Comparison of ENCODE assay signal across 8 mouse cellular contexts in genomic region chr9:50616161-50616560, GRCm38 (mm10). TPM values are rescaled to one million over a fixed set of nuclear protein-coding genes. Genes with fewer than 3 reads are reported as not detected.
A peak's percentile ranks its signal among the peaks of the same experiment; 100 is the strongest.
DNase-seq lines count a peak whose midpoint lies in the region; ATAC-seq and TF ChIP-seq lines count a peak whose summit lies in the region.

No protein-coding gene starts in this region.

- H3K9ac ChIP-seq in heart, embryonic 12.5 days: peak overlapping the region; percentile 91
- H3K9ac ChIP-seq in ES-Bruce4 (ENCODE audit: low read depth, poor library complexity, severe bottlenecking): peak overlapping the region; percentile 92
- peak overlapping the region; percentile 93 for H3K9ac ChIP-seq in heart, embryonic 16.5 days (ENCODE audit: low read length)
- peak overlapping the region; percentile 99 for H3K9ac ChIP-seq in liver, postnatal 0 days (replicated peaks)

- intact Hi-C loops in heart, postnatal 14 days (cut with DNase I): loop anchor here (5.0 kb wide), 1 partner anchor 151 kb away; the partner anchor contains the start of gene Fdxacb1

- H3K36me3 ChIP-seq in heart, embryonic 12.5 days: peaks cover 37% of the 10 kb centered on the region
- peaks cover 35% of the 10 kb centered on the region for H3K36me3 ChIP-seq in ES-Bruce4 (ENCODE audit: control insufficient read depth, insufficient read depth, low read length, poor library complexity, severe bottlenecking)
- peaks cover 25% of the 10 kb centered on the region for H3K36me3 ChIP-seq in heart, embryonic 16.5 days (ENCODE audit: control insufficient read depth, insufficient read depth)
- peaks cover 34% of the 10 kb centered on the region for H3K36me3 ChIP-seq in liver, postnatal 0 days (replicated peaks; ENCODE audit: insufficient read depth, low read length)

- H3K9me3 ChIP-seq in heart, embryonic 12.5 days (replicated peaks): no peaks in the 10 kb centered on the region
- no peaks in the 10 kb centered on the region for H3K9me3 ChIP-seq in ES-Bruce4 (replicated peaks; ENCODE audit: control insufficient read depth, insufficient read depth, low read length, poor library complexity, severe bottlenecking)
- H3K9me3 ChIP-seq in heart, embryonic 16.5 days (replicated peaks; ENCODE audit: control insufficient read depth, low read length): no peaks in the 10 kb centered on the region
- no peaks in the 10 kb centered on the region for H3K9me3 ChIP-seq in liver, postnatal 0 days (ENCODE audit: low read length)

- WGBS in heart, embryonic 12.5 days: 38% methylated on average over 11 of the region's 11 CpGs
- 35% methylated on average over 11 of the region's 11 CpGs for WGBS in heart, embryonic 16.5 days
- 32% methylated on average over 11 of the region's 11 CpGs for WGBS in liver, postnatal 0 days (ENCODE audit: insufficient replicate concordance)

- no peak for ATAC-seq in heart, embryonic 12.5 days (ENCODE audit: insufficient number of reproducible peaks, low FRiP score)
- no peak for ATAC-seq in heart, embryonic 16.5 days (replicated peaks; ENCODE audit: extremely low read depth, insufficient read depth, low FRiP score)
- no peak for ATAC-seq in liver, postnatal 0 days

- TF ChIP-seq POLR2A in ES-Bruce4 (IDR thresholded peaks at IDR 0.05; ENCODE audit: insufficient read depth, low read length): no peak

- H3K4me1 ChIP-seq in heart, embryonic 12.5 days (replicated peaks): peaks cover 8% of the 10 kb centered on the region
- no peaks in the 10 kb centered on the region for H3K4me1 ChIP-seq in ES-Bruce4 (ENCODE audit: control insufficient read depth, insufficient read depth, low read length)
- H3K4me1 ChIP-seq in heart, embryonic 16.5 days (ENCODE audit: control insufficient read depth, insufficient read depth, low read length): peaks cover 8% of the 10 kb centered on the region
- peaks cover 11% of the 10 kb centered on the region for H3K4me1 ChIP-seq in liver, postnatal 0 days (ENCODE audit: insufficient read depth)

- no peak for DNase-seq in heart, postnatal 14 days
- DNase-seq in liver, postnatal 0 days: no peak
- DNase-seq in right cerebral cortex, postnatal 25 days: no peak
- DNase-seq in spleen, adult 18-20 months: no peak
- no peak for DNase-seq in cerebellum, postnatal 25 days

- no peak for TF ChIP-seq CTCF in ES-Bruce4 (IDR thresholded peaks at IDR 0.05; ENCODE audit: low read depth, low read length)
- no peak for TF ChIP-seq CTCF in liver, postnatal 0 days (IDR thresholded peaks at IDR 0.05; ENCODE audit: low read depth)

- peak overlapping the region; percentile 85 for H3K4me3 ChIP-seq in heart, embryonic 12.5 days
- peak overlapping the region; percentile 94 for H3K4me3 ChIP-seq in ES-Bruce4 (ENCODE audit: low read depth, low read length)
- peak overlapping the region; percentile 86 for H3K4me3 ChIP-seq in heart, embryonic 16.5 days (ENCODE audit: low read length)
- peak overlapping the region; percentile 99 for H3K4me3 ChIP-seq in liver, postnatal 0 days (ENCODE audit: low read depth, low read length)

- no peak for TF ChIP-seq EP300 in ES-Bruce4 (IDR thresholded peaks at IDR 0.05; ENCODE audit: insufficient read depth, low read depth, low read length)
- no peak for TF ChIP-seq EP300 in liver, postnatal 0 days (IDR thresholded peaks at IDR 0.05; ENCODE audit: low read depth)

- no peaks in the 10 kb centered on the region for H3K27me3 ChIP-seq in heart, embryonic 12.5 days (replicated peaks)
- no peaks in the 10 kb centered on the region for H3K27me3 ChIP-seq in ES-Bruce4 (ENCODE audit: control insufficient read depth, insufficient read depth, low read length, poor library complexity, severe bottlenecking)
- no peaks in the 10 kb centered on the region for H3K27me3 ChIP-seq in heart, embryonic 16.5 days (ENCODE audit: control insufficient read depth, insufficient read depth, low read length)
- H3K27me3 ChIP-seq in liver, postnatal 0 days (ENCODE audit: insufficient read depth, low read length): no peaks in the 10 kb centered on the region

- H3K4me2 ChIP-seq in heart, embryonic 12.5 days: peak overlapping the region; percentile 82
- H3K4me2 ChIP-seq in heart, embryonic 16.5 days (ENCODE audit: low read depth, low read length): peak overlapping the region; percentile 83
- peak overlapping the region; percentile 94 for H3K4me2 ChIP-seq in liver, postnatal 0 days (ENCODE audit: low read depth, low read length)

- peak overlapping the region; percentile 92; the same call in 1 of the 2 replicates for H3K27ac ChIP-seq in heart, embryonic 12.5 days (ENCODE audit: poor library complexity, severe bottlenecking)
- H3K27ac ChIP-seq in ES-Bruce4 (ENCODE audit: insufficient read depth, low read length): no peak overlapping the region
- no peak overlapping the region for H3K27ac ChIP-seq in heart, embryonic 16.5 days (ENCODE audit: low read length)
- H3K27ac ChIP-seq in liver, postnatal 0 days (ENCODE audit: low read depth): peak overlapping the region; percentile 99

RNA-seq across cellular contexts. Expression of gene Pih1d2, which starts 1.0 kb away (rescaled TPM):
- 2.5 and 3.0 TPM in 2 replicates for polyA plus RNA-seq in heart, embryonic 12.5 days (2016; fragmentation: Nextera tagmentation; extraction: Ambion mirVana)
- total RNA-seq in heart, postnatal 14 days (2021): under 1 TPM; 0.22 to 0.88 TPM
- polyA plus RNA-seq in ES-Bruce4 (2011; ENCODE audit: insufficient read depth, insufficient read length, low read depth, missing spikeins): 5.6 and 7.3 TPM in 2 replicates
- 1.9 and 3.1 TPM in 2 replicates for polyA plus RNA-seq in heart, embryonic 16.5 days (2015; fragmentation: Nextera tagmentation; extraction: Ambion mirVana)
- polyA plus RNA-seq in liver, postnatal 0 days (2015; fragmentation: Nextera tagmentation; extraction: Ambion mirVana): 0.51 and 0.73 TPM in 2 replicates

RNA-seq across cellular contexts. Expression of gene Nkapd1, which starts 1.1 kb away (rescaled TPM):
- 20.4 and 21.0 TPM in 2 replicates for polyA plus RNA-seq in heart, embryonic 12.5 days (2016; fragmentation: Nextera tagmentation; extraction: Ambion mirVana)
- 10 to 100 TPM; 14.7 to 14.8 TPM for total RNA-seq in heart, postnatal 14 days (2021)
- polyA plus RNA-seq in ES-Bruce4 (2011; ENCODE audit: insufficient read depth, insufficient read length, low read depth, missing spikeins): 40.4 and 46.9 TPM in 2 replicates
- 12.1 and 13.0 TPM in 2 replicates for polyA plus RNA-seq in heart, embryonic 16.5 days (2015; fragmentation: Nextera tagmentation; extraction: Ambion mirVana)
- polyA plus RNA-seq in liver, postnatal 0 days (2015; fragmentation: Nextera tagmentation; extraction: Ambion mirVana): 8.3 and 9.2 TPM in 2 replicates

RNA-seq across cellular contexts. Expression of gene Timm8b, which starts 12.5 kb away (rescaled TPM):
- 290 and 305 TPM in 2 replicates for polyA plus RNA-seq in heart, embryonic 12.5 days (2016; fragmentation: Nextera tagmentation; extraction: Ambion mirVana)
- 100 to 1,000 TPM; 216 to 232 TPM for total RNA-seq in heart, postnatal 14 days (2021)
- polyA plus RNA-seq in ES-Bruce4 (2011; ENCODE audit: insufficient read depth, insufficient read length, low read depth, missing spikeins): 119 and 145 TPM in 2 replicates
- 243 and 261 TPM in 2 replicates for polyA plus RNA-seq in heart, embryonic 16.5 days (2015; fragmentation: Nextera tagmentation; extraction: Ambion mirVana)
- polyA plus RNA-seq in liver, postnatal 0 days (2015; fragmentation: Nextera tagmentation; extraction: Ambion mirVana): 198 and 212 TPM in 2 replicates

RNA-seq across cellular contexts. Expression of gene Sdhd, which starts 12.5 kb away (rescaled TPM):
- polyA plus RNA-seq in heart, embryonic 12.5 days (2016; fragmentation: Nextera tagmentation; extraction: Ambion mirVana): 570 and 575 TPM in 2 replicates
- 100 to 1,000 TPM; 724 to 738 TPM for total RNA-seq in heart, postnatal 14 days (2021)
- 145 and 156 TPM in 2 replicates for polyA plus RNA-seq in ES-Bruce4 (2011; ENCODE audit: insufficient read depth, insufficient read length, low read depth, missing spikeins)
- polyA plus RNA-seq in heart, embryonic 16.5 days (2015; fragmentation: Nextera tagmentation; extraction: Ambion mirVana): 852 and 860 TPM in 2 replicates
- 454 and 476 TPM in 2 replicates for polyA plus RNA-seq in liver, postnatal 0 days (2015; fragmentation: Nextera tagmentation; extraction: Ambion mirVana)

RNA-seq across cellular contexts. Expression of gene Dlat, which starts 43.4 kb away (rescaled TPM):
- 138 and 147 TPM in 2 replicates for polyA plus RNA-seq in heart, embryonic 12.5 days (2016; fragmentation: Nextera tagmentation; extraction: Ambion mirVana)
- total RNA-seq in heart, postnatal 14 days (2021): 100 to 1,000 TPM; 392 to 414 TPM
- polyA plus RNA-seq in ES-Bruce4 (2011; ENCODE audit: insufficient read depth, insufficient read length, low read depth, missing spikeins): 68.3 and 68.4 TPM in 2 replicates
- polyA plus RNA-seq in heart, embryonic 16.5 days (2015; fragmentation: Nextera tagmentation; extraction: Ambion mirVana): 147 and 156 TPM in 2 replicates
- polyA plus RNA-seq in liver, postnatal 0 days (2015; fragmentation: Nextera tagmentation; extraction: Ambion mirVana): 25.5 and 26.1 TPM in 2 replicates

Comparison
In these comparisons a context has a peak if more than half of its experiments do, and no peak if none do; other contexts are left out.
1. H3K27ac ChIP-seq: peak in heart, embryonic 12.5 days (single experiment) and liver, postnatal 0 days (single experiment); none in ES-Bruce4 (single experiment) and heart, embryonic 16.5 days (single experiment).
2. Peak in every context shown above with its lines, with median percentiles within 50 percentile points of each other: H3K4me2 ChIP-seq, H3K4me3 ChIP-seq and H3K9ac ChIP-seq.